Mouse (Mus musculus): ENCODE results near the gene Nampt.

The Nampt gene

GRCm38 (mm10) chr12:32838406-32838805 lies 19.1 kb downstream of the Nampt start:
- in situ Hi-C loops (cut with MboI; ENCODE audit: unreplicated experiment in 2 of 2) = loop anchor here (25.0 kb wide), 2 partner anchors 876 to 1501 kb away; partner anchors contain the start of gene Hbp1 (in 1 of the 2)

GRCm38 (mm10) chr12:32838954-32839353 lies 19.6 kb downstream of the Nampt start:
- in situ Hi-C loops (cut with MboI; ENCODE audit: unreplicated experiment in 2 of 2) = loop anchor here (25.0 kb wide), 2 partner anchors 877 to 1502 kb away; partner anchors contain the start of gene Hbp1 (in 1 of the 2)

GRCm38 (mm10) chr12:32841442-32841900 lies 22.1 kb downstream of the Nampt start:
- in situ Hi-C loops (cut with MboI; ENCODE audit: unreplicated experiment in 2 of 2) = loop anchor here (25.0 kb wide), 2 partner anchors 879 to 1504 kb away; partner anchors contain the start of gene Hbp1 (in 1 of the 2)

GRCm38 (mm10) chr12:32846325-32846724 lies 27.0 kb downstream of the Nampt start:
- in situ Hi-C loops (cut with MboI; ENCODE audit: unreplicated experiment in 2 of 2) = loop anchor here (25.0 kb wide), 2 partner anchors 884 to 1509 kb away; partner anchors contain the start of gene Hbp1 (in 1 of the 2)

GRCm38 (mm10) chr12:32853757-32854156 lies 34.4 kb downstream of the Nampt start:
- in situ Hi-C loops (cut with MboI; ENCODE audit: unreplicated experiment in 2 of 2) = no loop called here

- in situ Hi-C loops (cut with MboI; ENCODE audit: unreplicated experiment in 2 of 2) = no loop called here
Observed at GRCm38 (mm10) chr12:32854866-32855265, 35.5 kb downstream of the Nampt start.

- in situ Hi-C loops (cut with MboI; ENCODE audit: unreplicated experiment in 2 of 2) = no loop called here
Observed at GRCm38 (mm10) chr12:32855398-32855797, 36.1 kb downstream of the Nampt start.

- in situ Hi-C loops (cut with MboI; ENCODE audit: unreplicated experiment in 2 of 2) = no loop called here
Observed at GRCm38 (mm10) chr12:32856707-32857511, 37.6 kb downstream of the Nampt start.

GRCm38 (mm10) chr12:32858444-32858843 lies 39.1 kb downstream of the Nampt start:
- in situ Hi-C loops (cut with MboI; ENCODE audit: unreplicated experiment in 2 of 2) = no loop called here

- in situ Hi-C loops (cut with MboI; ENCODE audit: unreplicated experiment in 2 of 2) = no loop called here
Observed at GRCm38 (mm10) chr12:32860820-32861219, 41.5 kb downstream of the Nampt start.

- in situ Hi-C loops (cut with MboI; ENCODE audit: unreplicated experiment in 2 of 2) = no loop called here
Observed at GRCm38 (mm10) chr12:32870815-32871214, 51.5 kb downstream of the Nampt start.

- in situ Hi-C loops (cut with MboI; ENCODE audit: unreplicated experiment in 2 of 2) = loop anchor here (25.0 kb wide), 2 partner anchors 490 to 1765 kb away; partner anchors contain the start of gene Ccdc71l (in 1 of the 2)
Observed at GRCm38 (mm10) chr12:32877500-32877899, 58.2 kb downstream of the Nampt start.

GRCm38 (mm10) chr12:32877964-32878571 lies 58.7 kb downstream of the Nampt start:
- in situ Hi-C loops (cut with MboI; ENCODE audit: unreplicated experiment in 2 of 2) = loop anchor here (25.0 kb wide), 2 partner anchors 491 to 1766 kb away; partner anchors contain the start of gene Ccdc71l (in 1 of the 2)

- in situ Hi-C loops (cut with MboI; ENCODE audit: unreplicated experiment in 2 of 2) = loop anchor here (25.0 kb wide), 2 partner anchors 492 to 1767 kb away; partner anchors contain the start of gene Ccdc71l (in 1 of the 2)
Observed at GRCm38 (mm10) chr12:32879371-32879770, 60.0 kb downstream of the Nampt start.

GRCm38 (mm10) chr12:32884356-32884755 lies 65.0 kb downstream of the Nampt start:
- in situ Hi-C loops (cut with MboI; ENCODE audit: unreplicated experiment in 2 of 2) = loop anchor here (25.0 kb wide), 2 partner anchors 497 to 1772 kb away; partner anchors contain the start of gene Ccdc71l (in 1 of the 2)

- in situ Hi-C loops (cut with MboI; ENCODE audit: unreplicated experiment in 2 of 2) = loop anchor here (25.0 kb wide), 2 partner anchors 498 to 1773 kb away; partner anchors contain the start of gene Ccdc71l (in 1 of the 2)
Observed at GRCm38 (mm10) chr12:32885041-32885440, 65.7 kb downstream of the Nampt start.

GRCm38 (mm10) chr12:32886353-32886752 lies 67.0 kb downstream of the Nampt start:
- in situ Hi-C loops (cut with MboI; ENCODE audit: unreplicated experiment in 2 of 2) = loop anchor here (25.0 kb wide), 2 partner anchors 499 to 1774 kb away; partner anchors contain the start of gene Ccdc71l (in 1 of the 2)

- in situ Hi-C loops (cut with MboI; ENCODE audit: unreplicated experiment in 2 of 2) = loop anchor here (25.0 kb wide), 2 partner anchors 501 to 1776 kb away; partner anchors contain the start of gene Ccdc71l (in 1 of the 2)
Observed at GRCm38 (mm10) chr12:32888226-32888625, 68.9 kb downstream of the Nampt start.

GRCm38 (mm10) chr12:32889846-32890245 lies 70.5 kb downstream of the Nampt start:
- in situ Hi-C loops (cut with MboI; ENCODE audit: unreplicated experiment in 2 of 2) = loop anchor here (10.0 to 25.0 kb wide), 3 partner anchors 503 to 1778 kb away; partner anchors contain the start of gene Ccdc71l (in 1 of the 2)

GRCm38 (mm10) chr12:32890455-32890854 lies 71.1 kb downstream of the Nampt start:
- in situ Hi-C loops (cut with MboI; ENCODE audit: unreplicated experiment in 2 of 2) = loop anchor here (10.0 to 25.0 kb wide), 3 partner anchors 503 to 1778 kb away; partner anchors contain the start of gene Ccdc71l (in 1 of the 2)

Data from v-Abl transformed pro-B cells (cell line).